Mouse (Mus musculus): Measurements from ENCODE around the gene Reln. TPM values are rescaled to one million over a fixed set of nuclear protein-coding genes. Genes with fewer than 3 reads are reported as not detected.

Reln gene
- polyA plus RNA-seq, 2 experiments: 3.3 to 6.7 TPM

DNA sequence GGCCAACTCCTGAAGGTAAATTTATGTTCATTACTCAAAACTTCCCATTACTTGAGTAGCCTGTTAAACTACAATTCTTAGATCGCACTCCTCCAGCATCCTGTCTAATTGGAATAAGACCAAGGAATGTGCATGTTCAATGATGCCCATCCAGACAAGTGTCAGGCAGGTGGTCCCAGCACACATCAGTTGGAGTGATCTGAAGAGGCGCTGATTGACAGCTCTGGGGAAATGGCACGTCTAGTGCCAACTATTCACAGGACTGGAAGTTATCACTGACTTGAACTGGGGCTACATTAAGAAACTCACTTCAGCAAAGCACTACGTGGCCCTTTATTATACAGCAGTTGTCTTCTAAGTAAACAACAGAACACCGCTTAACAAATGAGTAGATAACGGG is 44.5 kb downstream of the Reln start:
- H3K27me3 ChIP-seq (ENCODE audit: control insufficient read depth, insufficient read depth, low read length): no peaks in the 10 kb centered on the region
- H3K36me3 ChIP-seq (ENCODE audit: control insufficient read depth, insufficient read depth, low read length): no peaks in the 10 kb centered on the region
- H3K4me3 ChIP-seq (replicated peaks; ENCODE audit: low read length): no peak overlapping the region
- H3K27ac ChIP-seq (replicated peaks; ENCODE audit: low read depth, low read length): no peak overlapping the region
- H3K9ac ChIP-seq (ENCODE audit: low read depth, low read length, severe bottlenecking): no peak overlapping the region
- no peak overlapping the region for H3K4me2 ChIP-seq (replicated peaks; ENCODE audit: low read depth, low read length, severe bottlenecking)
- no peak for DNase-seq (ENCODE audit: low spot score)
- ATAC-seq (ENCODE audit: low FRiP score, low read depth): no peak
- no peaks in the 10 kb centered on the region for H3K4me1 ChIP-seq (ENCODE audit: control insufficient read depth, insufficient read depth, low read length)
- no peaks in the 10 kb centered on the region for H3K9me3 ChIP-seq (ENCODE audit: control insufficient read depth, low read length)
- 86% methylated on average over 6 of the region's 6 CpGs for WGBS
- no peak for TF ChIP-seq POLR2A (IDR thresholded peaks at IDR 0.05; ENCODE audit: borderline replicate concordance, extremely low read depth, insufficient read depth, insufficient read length)

DNA sequence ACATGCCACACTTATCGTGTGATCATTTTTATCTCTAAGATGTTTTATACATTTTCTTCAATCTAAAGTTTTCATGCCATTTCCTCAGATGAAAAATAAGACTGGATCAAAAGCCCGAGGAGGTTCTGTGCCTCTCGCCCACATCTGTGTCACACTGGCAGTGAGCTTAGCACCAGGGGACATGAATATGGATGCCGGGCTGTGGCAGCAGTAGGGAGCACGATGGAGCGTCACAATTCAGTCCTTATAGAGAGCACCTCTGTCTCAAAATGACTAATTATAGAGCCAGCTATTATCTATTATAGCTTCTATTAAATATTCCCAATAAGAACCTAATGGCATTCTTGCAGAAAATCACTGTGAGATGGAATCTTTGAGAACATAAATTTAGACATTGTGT is 49.3 kb downstream of the Reln start:
- H3K9ac ChIP-seq (ENCODE audit: low read depth, low read length, severe bottlenecking): no peak overlapping the region
- no peaks in the 10 kb centered on the region for H3K9me3 ChIP-seq (ENCODE audit: control insufficient read depth, low read length)
- H3K4me2 ChIP-seq (replicated peaks; ENCODE audit: low read depth, low read length, severe bottlenecking): no peak overlapping the region
- WGBS: 85% methylated on average over 6 of the region's 6 CpGs
- TF ChIP-seq POLR2A (IDR thresholded peaks at IDR 0.05; ENCODE audit: borderline replicate concordance, extremely low read depth, insufficient read depth, insufficient read length): no peak
- no peaks in the 10 kb centered on the region for H3K27me3 ChIP-seq (ENCODE audit: control insufficient read depth, insufficient read depth, low read length)
- H3K4me3 ChIP-seq (replicated peaks; ENCODE audit: low read length): no peak overlapping the region
- no peak overlapping the region for H3K27ac ChIP-seq (replicated peaks; ENCODE audit: low read depth, low read length)
- H3K36me3 ChIP-seq (ENCODE audit: control insufficient read depth, insufficient read depth, low read length): no peaks in the 10 kb centered on the region
- no peaks in the 10 kb centered on the region; the same call in 1 of the 2 replicates for H3K4me1 ChIP-seq (ENCODE audit: control insufficient read depth, insufficient read depth, low read length)
- DNase-seq (ENCODE audit: low spot score) (no peak), ATAC-seq (ENCODE audit: low FRiP score, low read depth) (no peak)

GRCm38 (mm10) chr5:22291409-22291808 is 53.1 kb downstream of the Reln start:
- no peaks in the 10 kb centered on the region for H3K9me3 ChIP-seq (ENCODE audit: control insufficient read depth, low read length)
- 71% methylated on average over 4 of the region's 4 CpGs for WGBS
- no peaks in the 10 kb centered on the region for H3K36me3 ChIP-seq (ENCODE audit: control insufficient read depth, insufficient read depth, low read length)
- no peak overlapping the region for H3K4me3 ChIP-seq (replicated peaks; ENCODE audit: low read length)
- no peak for TF ChIP-seq POLR2A (IDR thresholded peaks at IDR 0.05; ENCODE audit: borderline replicate concordance, extremely low read depth, insufficient read depth, insufficient read length)
- no peaks in the 10 kb centered on the region; the same call in 1 of the 2 replicates for H3K4me1 ChIP-seq (ENCODE audit: control insufficient read depth, insufficient read depth, low read length)
- DNase-seq (ENCODE audit: low spot score) (no peak), ATAC-seq (ENCODE audit: low FRiP score, low read depth) (no peak)
- no peak overlapping the region for H3K9ac ChIP-seq (ENCODE audit: low read depth, low read length, severe bottlenecking)
- H3K27ac ChIP-seq (replicated peaks; ENCODE audit: low read depth, low read length): no peak overlapping the region
- H3K4me2 ChIP-seq (replicated peaks; ENCODE audit: low read depth, low read length, severe bottlenecking): no peak overlapping the region
- no peaks in the 10 kb centered on the region for H3K27me3 ChIP-seq (ENCODE audit: control insufficient read depth, insufficient read depth, low read length)

GRCm38 (mm10) chr5:22285396-22285795 is 59.1 kb downstream of the Reln start:
- no peaks in the 10 kb centered on the region for H3K36me3 ChIP-seq (ENCODE audit: control insufficient read depth, insufficient read depth, low read length)
- ATAC-seq (ENCODE audit: low FRiP score, low read depth) (no peak), DNase-seq (ENCODE audit: low spot score) (no peak)
- H3K4me1 ChIP-seq (ENCODE audit: control insufficient read depth, insufficient read depth, low read length): no peaks in the 10 kb centered on the region
- no peak overlapping the region for H3K4me2 ChIP-seq (replicated peaks; ENCODE audit: low read depth, low read length, severe bottlenecking)
- no peak overlapping the region for H3K9ac ChIP-seq (ENCODE audit: low read depth, low read length, severe bottlenecking)
- H3K4me3 ChIP-seq (replicated peaks; ENCODE audit: low read length): no peak overlapping the region
- WGBS: 72% methylated on average over 4 of the region's 4 CpGs
- no peaks in the 10 kb centered on the region for H3K27me3 ChIP-seq (ENCODE audit: control insufficient read depth, insufficient read depth, low read length)
- no peak for TF ChIP-seq POLR2A (IDR thresholded peaks at IDR 0.05; ENCODE audit: borderline replicate concordance, extremely low read depth, insufficient read depth, insufficient read length)
- H3K9me3 ChIP-seq (ENCODE audit: control insufficient read depth, low read length): no peaks in the 10 kb centered on the region
- no peak overlapping the region for H3K27ac ChIP-seq (replicated peaks; ENCODE audit: low read depth, low read length)

DNA sequence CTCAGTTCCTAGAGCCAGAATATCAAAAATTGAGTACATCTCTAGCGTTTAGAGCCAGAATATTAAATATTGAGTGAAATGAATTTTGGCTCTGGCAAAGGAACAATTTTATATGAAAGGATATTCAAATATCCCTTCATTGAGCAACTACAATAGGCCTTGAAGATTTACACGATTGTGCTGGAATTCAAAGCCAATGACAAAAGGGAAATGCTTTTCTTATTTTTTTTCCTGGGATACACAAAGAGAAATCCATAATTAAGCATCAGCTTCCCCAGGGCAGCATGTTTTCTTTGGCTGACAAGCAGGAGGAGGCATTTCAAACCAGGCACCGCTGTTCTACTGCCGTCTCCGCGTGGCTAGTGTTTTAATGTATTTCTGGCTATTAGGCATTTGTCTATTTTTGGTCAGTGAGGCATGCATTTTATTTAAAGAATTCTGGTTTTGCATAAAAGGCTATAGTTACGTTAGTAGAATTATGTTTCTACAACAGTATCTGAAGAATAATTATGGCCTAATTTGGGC is 62.3 kb downstream of the Reln start:
- Histone ChIP-seq H3K27ac (replicated peaks; ENCODE audit: low read depth, low read length) (no peak overlapping the region), H3K27me3 (ENCODE audit: control insufficient read depth, insufficient read depth, low read length) (no peaks in the 10 kb centered on the region), H3K4me1 (ENCODE audit: control insufficient read depth, insufficient read depth, low read length) (no peaks in the 10 kb centered on the region), H3K9me3 (ENCODE audit: control insufficient read depth, low read length) (0 out of 2 replicates have a peak, but pooled peaks cover 3% of the 10 kb centered on the region), H3K36me3 (ENCODE audit: control insufficient read depth, insufficient read depth, low read length) (no peaks in the 10 kb centered on the region), H3K4me2 (replicated peaks; ENCODE audit: low read depth, low read length, severe bottlenecking) (no peak overlapping the region), H3K9ac (ENCODE audit: low read depth, low read length, severe bottlenecking) (no peak overlapping the region), H3K4me3 (replicated peaks; ENCODE audit: low read length) (no peak overlapping the region)
- no peak for DNase-seq (ENCODE audit: low spot score)
- no peak for ATAC-seq (ENCODE audit: low FRiP score, low read depth)
- no peak for TF ChIP-seq POLR2A (IDR thresholded peaks at IDR 0.05; ENCODE audit: borderline replicate concordance, extremely low read depth, insufficient read depth, insufficient read length)
- WGBS: 79% methylated on average over 7 of the region's 7 CpGs
